Mouse (Mus musculus) thymus, postnatal 0 days (tissue): Measurements from ENCODE around the gene 4930522H14Rik. TPM values are rescaled to one million over a fixed set of nuclear protein-coding genes. Genes with fewer than 3 reads are reported as not detected.

Source experiments
- DNase-seq: peaks from one replicate; pipeline ENCODE4 v3.0.0-alpha.2; 2015; ENCODE audit warnings: low spot score
- polyA plus RNA-seq: library from polyadenylated mRNA; unstranded; fragments of >200 nt; fragmentation: Nextera tagmentation; extraction: Ambion mirVana; gene quantifications from 2 replicates; pipeline ENCODE4 v1.2.1, GENCODE M21; 2015

The 4930522H14Rik gene
- polyA plus RNA-seq, 1 experiment from 2014 or later: not detected

GRCm38 (mm10) chr4:109475577-109476553 lies 55.2 kb downstream of the 4930522H14Rik start:
- peak; percentile 5 for DNase-seq

DNA sequence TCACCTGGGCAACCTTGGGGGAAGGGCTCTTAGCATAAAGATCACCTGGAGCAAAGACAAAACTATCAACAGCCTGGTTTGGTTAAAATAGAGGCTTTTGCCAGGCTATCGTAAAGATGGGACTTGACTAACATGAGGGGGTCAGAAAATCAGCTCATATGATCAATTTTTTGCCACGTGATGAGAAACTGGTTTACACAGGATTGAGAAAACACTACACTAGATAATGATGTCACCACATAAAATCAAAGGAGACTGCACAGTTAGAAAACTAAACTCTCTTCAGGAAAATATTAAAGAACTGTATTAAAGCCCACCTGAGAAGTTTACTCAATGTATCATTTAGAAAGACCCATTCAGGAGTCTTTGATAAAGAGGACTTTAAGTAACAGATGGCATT lies 56.0 kb downstream of the 4930522H14Rik start:
- no peak for DNase-seq

DNA sequence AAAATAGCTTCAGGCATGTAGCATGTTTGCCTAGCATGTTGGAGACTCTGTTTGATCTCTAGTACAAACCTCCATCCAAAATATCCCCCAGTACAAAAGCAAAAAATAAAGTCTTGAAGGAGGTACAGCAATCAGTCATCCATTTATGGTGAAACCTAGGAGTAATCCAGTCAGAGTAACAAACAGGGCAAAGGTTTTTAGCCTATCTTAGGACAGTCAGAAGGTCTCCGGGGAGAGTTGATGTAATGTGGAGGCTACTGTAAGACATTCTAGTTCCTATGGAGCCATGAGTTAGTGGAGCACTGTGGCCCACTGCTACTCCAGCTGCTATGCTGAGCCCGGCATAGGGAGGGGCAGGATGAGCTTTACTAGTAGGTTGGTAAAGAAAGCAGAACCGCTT lies 58.5 kb downstream of the 4930522H14Rik start:
- no peak for DNase-seq

- no peak for DNase-seq
These were observed 59.5 kb downstream of the 4930522H14Rik start for GRCm38 (mm10) chr4:109471606-109472005.

GRCm38 (mm10) chr4:109467687-109468086 lies 63.4 kb downstream of the 4930522H14Rik start:
- DNase-seq: no peak

DNA sequence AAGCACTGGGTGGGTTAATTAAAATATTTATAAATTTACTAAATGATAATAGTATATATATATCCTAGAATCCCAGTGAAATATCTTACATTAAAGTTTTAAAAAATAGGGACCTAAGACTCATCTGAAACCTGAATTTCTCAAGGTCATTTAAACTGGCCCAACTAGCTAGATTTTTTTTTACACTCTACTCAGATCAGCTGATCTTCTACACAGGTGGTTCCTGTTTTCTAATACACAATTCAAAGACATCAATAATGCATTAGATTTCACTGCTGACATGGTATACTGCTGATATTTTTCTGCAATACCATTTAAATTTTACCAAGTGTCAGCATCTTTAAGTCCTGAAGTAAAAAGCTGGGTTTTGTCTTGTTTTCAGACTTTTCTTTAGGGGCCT lies 67.2 kb downstream of the 4930522H14Rik start:
- DNase-seq: no peak

DNA sequence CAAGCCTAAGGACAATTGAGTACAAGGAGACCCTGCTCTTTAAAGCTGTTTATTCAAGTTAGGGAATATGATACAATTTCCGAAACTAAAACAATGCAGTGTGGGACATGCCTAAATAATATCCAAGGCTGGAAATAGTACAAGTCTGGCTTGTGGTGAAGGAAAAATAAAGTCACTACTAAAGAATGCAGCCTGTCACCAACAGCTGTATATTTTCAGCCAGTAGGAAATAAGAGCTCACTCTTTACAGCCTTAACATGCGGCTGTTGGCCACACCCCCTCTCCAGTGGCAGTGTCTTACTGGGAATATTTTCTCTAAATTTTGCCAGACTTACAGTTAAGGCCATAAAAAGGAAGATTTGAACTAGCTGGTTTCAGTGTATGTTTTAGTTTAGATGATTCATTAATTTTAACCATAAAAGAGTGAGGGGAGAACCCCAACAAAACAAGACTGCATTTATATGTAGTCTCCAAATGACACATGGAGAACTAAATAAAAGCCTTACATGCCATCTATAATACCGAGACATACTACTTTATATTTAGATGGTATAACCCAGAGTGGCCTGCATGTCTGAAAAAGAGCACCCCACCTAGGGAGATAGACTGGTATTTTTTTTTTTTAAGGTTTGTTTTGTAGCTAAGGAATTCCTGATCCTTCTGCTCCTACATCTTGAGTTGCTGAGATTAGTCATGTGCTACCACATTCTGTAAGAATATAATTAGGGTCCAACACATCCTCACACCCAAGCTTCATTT lies 70.5 kb downstream of the 4930522H14Rik start:
- no peak for DNase-seq

DNA sequence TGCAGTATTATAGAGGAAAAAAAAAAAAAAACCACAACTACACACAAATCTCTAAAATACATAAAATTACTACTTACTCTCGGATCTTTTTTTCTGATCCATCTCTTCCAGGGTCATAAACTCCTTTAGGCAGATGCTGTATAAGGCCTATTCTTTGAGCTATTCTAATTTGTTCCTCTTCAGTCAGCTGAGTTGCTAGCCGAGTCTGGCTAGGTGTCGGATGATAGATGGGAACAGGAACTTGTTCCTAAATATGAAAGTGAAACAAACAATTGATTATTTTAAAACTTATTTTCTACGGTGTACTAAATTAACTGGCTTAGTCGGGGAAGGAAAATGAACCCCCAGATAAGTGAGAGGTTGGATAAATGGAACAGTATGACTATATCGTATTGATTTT lies 74.3 kb downstream of the 4930522H14Rik start:
- DNase-seq: no peak

Other genes starting within 250 kb of the 4930522H14Rik start
- gene Ttc39a, start 124.7 kb downstream of the 4930522H14Rik start, polyA plus RNA-seq: 4.2 and 4.3 TPM in 2 replicates
- gene Rnf11, start 46.6 kb downstream of the 4930522H14Rik start, polyA plus RNA-seq: 24.6 and 26.5 TPM in 2 replicates
- 20.8 and 27.1 TPM in 2 replicates for gene Cdkn2c, start 135.9 kb upstream of the 4930522H14Rik start, polyA plus RNA-seq
- gene Faf1, start 145.3 kb upstream of the 4930522H14Rik start, polyA plus RNA-seq: 25.4 and 28.2 TPM in 2 replicates